Mouse (Mus musculus) spleen, postnatal 36 days (tissue): ENCODE data around the gene Tmem40.
A peak's percentile ranks its signal among the peaks of the same experiment; 100 is the strongest.

Source experiments
- DNase-seq, 2 experiments: peaks; one replicate each; pipeline ENCODE4 v3.0.0; 2022; ENCODE audit warnings: low spot score in 2 of 2, mixed read lengths in 1 of 2

Tmem40 gene

GRCm38 (mm10) chr6:115702901-115703300, 59.3 kb downstream of the Tmem40 start:
- DNase-seq = no peak

GRCm38 (mm10) chr6:115701302-115701701, 60.9 kb downstream of the Tmem40 start:
- no peak for DNase-seq

- no peak for DNase-seq
Measured at GRCm38 (mm10) chr6:115700778-115701177, 61.4 kb downstream of the Tmem40 start.

- no peak for DNase-seq
Measured at GRCm38 (mm10) chr6:115698699-115699098, 63.5 kb downstream of the Tmem40 start.

- DNase-seq = no peak
Measured at GRCm38 (mm10) chr6:115697739-115698558, 64.3 kb downstream of the Tmem40 start.

GRCm38 (mm10) chr6:115696707-115697215, 65.4 kb downstream of the Tmem40 start:
- DNase-seq = no peak

- DNase-seq = no peak
Measured at GRCm38 (mm10) chr6:115695124-115695523, 67.1 kb downstream of the Tmem40 start.

GRCm38 (mm10) chr6:115694441-115694842, 67.8 kb downstream of the Tmem40 start:
- no peak for DNase-seq

- peak in 1 of 2 experiments; percentile 18 for DNase-seq
Measured at GRCm38 (mm10) chr6:115692963-115693730, 69.1 kb downstream of the Tmem40 start.

GRCm38 (mm10) chr6:115692163-115692950, 69.9 kb downstream of the Tmem40 start:
- DNase-seq = no peak

- DNase-seq = no peak
Measured at GRCm38 (mm10) chr6:115690105-115690504, 72.1 kb downstream of the Tmem40 start.

GRCm38 (mm10) chr6:115688589-115688988, 73.6 kb downstream of the Tmem40 start:
- DNase-seq = no peak

- no peak for DNase-seq
Measured at GRCm38 (mm10) chr6:115687753-115688152, 74.5 kb downstream of the Tmem40 start.

GRCm38 (mm10) chr6:115684851-115685646, 77.2 kb downstream of the Tmem40 start:
- DNase-seq = no peak

- DNase-seq = no peak
Measured at GRCm38 (mm10) chr6:115684271-115684670, 77.9 kb downstream of the Tmem40 start.

- no peak for DNase-seq
Measured at GRCm38 (mm10) chr6:115681066-115681465, 81.1 kb downstream of the Tmem40 start.
